Mouse (Mus musculus) megakaryocyte, embryonic 14.5 days (primary cell): Measurements from ENCODE around the gene Cstad.

Experiments
- FLI1 ChIP-seq: IDR thresholded peaks from 2 replicates; pipeline ENCODE4 v1.6.1; 2012; ENCODE audit warnings: low read length, inconsistent platforms, mixed read lengths
- GATA1 ChIP-seq: IDR thresholded peaks from 3 replicates; pipeline ENCODE4 v1.6.1; 2012; ENCODE audit warnings: mixed read lengths, low read length, inconsistent platforms, borderline replicate concordance

- TF ChIP-seq GATA1 = no peak
- no peak for TF ChIP-seq FLI1
Observed at GRCm38 (mm10) chr2:30599621-30600020, 4.8 kb downstream of the Cstad start.
